Mouse (Mus musculus) retina, postnatal 7 days (tissue): ENCODE results near the gene Atxn2.

Experiments used
- DNase-seq: peaks from one replicate; pipeline ENCODE4 v3.0.0-alpha.2; 2012; ENCODE audit warnings: low read depth, low spot score

The Atxn2 gene

GRCm38 (mm10) chr5:121815867-121816380 is 104.8 kb downstream of the Atxn2 start:
- DNase-seq: no peak

- no peak for DNase-seq
Measured at GRCm38 (mm10) chr5:121816611-121817010, 105.5 kb downstream of the Atxn2 start.

GRCm38 (mm10) chr5:121817551-121817950 is 106.4 kb downstream of the Atxn2 start:
- no peak for DNase-seq

GRCm38 (mm10) chr5:121818401-121818800 is 107.3 kb downstream of the Atxn2 start:
- DNase-seq: no peak

GRCm38 (mm10) chr5:121818862-121819261 is 107.7 kb downstream of the Atxn2 start:
- no peak for DNase-seq

- DNase-seq: no peak
Measured at GRCm38 (mm10) chr5:121819559-121819958, 108.4 kb downstream of the Atxn2 start.

GRCm38 (mm10) chr5:121820161-121820560 is 109.0 kb downstream of the Atxn2 start:
- no peak for DNase-seq

- DNase-seq: no peak
Measured at GRCm38 (mm10) chr5:121820657-121821056, 109.5 kb downstream of the Atxn2 start.

GRCm38 (mm10) chr5:121821116-121821515 is 110.0 kb downstream of the Atxn2 start:
- DNase-seq: no peak

GRCm38 (mm10) chr5:121821552-121821951 is 110.4 kb downstream of the Atxn2 start:
- DNase-seq: no peak

- no peak for DNase-seq
Measured at GRCm38 (mm10) chr5:121822786-121823505, 111.8 kb downstream of the Atxn2 start.

GRCm38 (mm10) chr5:121823668-121824067 is 112.5 kb downstream of the Atxn2 start:
- DNase-seq: no peak

- DNase-seq: no peak
Measured at GRCm38 (mm10) chr5:121824121-121824520, 113.0 kb downstream of the Atxn2 start.

- no peak for DNase-seq
Measured at GRCm38 (mm10) chr5:121825606-121826005, 114.5 kb downstream of the Atxn2 start.

- no peak for DNase-seq
Measured at GRCm38 (mm10) chr5:121827876-121828275, 116.7 kb downstream of the Atxn2 start.

- peak; percentile 45 for DNase-seq
Measured at GRCm38 (mm10) chr5:121828491-121829432, 117.6 kb downstream of the Atxn2 start.

- no peak for DNase-seq
Measured at GRCm38 (mm10) chr5:121831002-121831601, 120.0 kb downstream of the Atxn2 start.

GRCm38 (mm10) chr5:121832376-121833155 is 121.4 kb downstream of the Atxn2 start:
- DNase-seq: no peak

GRCm38 (mm10) chr5:121833159-121833558 is 122.0 kb downstream of the Atxn2 start:
- DNase-seq: no peak

- DNase-seq: no peak
Measured at GRCm38 (mm10) chr5:121833572-121834240, 122.6 kb downstream of the Atxn2 start.

GRCm38 (mm10) chr5:121834241-121834606 is 123.1 kb downstream of the Atxn2 start:
- DNase-seq: no peak
